Mouse (Mus musculus) mouse trophoblast stem cell (cell line): Measurements from ENCODE around the gene Dlk2.

Experiments
- in situ Hi-C, 2 experiments: fragments of 300-500 bp; cut with MseI, MboI; formaldehyde crosslinking; loops; 2 replicates in 1 of 2; 3 replicates in 1 of 2; pipeline ENCODE4 v1.15.1; 2025

Dlk2 gene

DNA sequence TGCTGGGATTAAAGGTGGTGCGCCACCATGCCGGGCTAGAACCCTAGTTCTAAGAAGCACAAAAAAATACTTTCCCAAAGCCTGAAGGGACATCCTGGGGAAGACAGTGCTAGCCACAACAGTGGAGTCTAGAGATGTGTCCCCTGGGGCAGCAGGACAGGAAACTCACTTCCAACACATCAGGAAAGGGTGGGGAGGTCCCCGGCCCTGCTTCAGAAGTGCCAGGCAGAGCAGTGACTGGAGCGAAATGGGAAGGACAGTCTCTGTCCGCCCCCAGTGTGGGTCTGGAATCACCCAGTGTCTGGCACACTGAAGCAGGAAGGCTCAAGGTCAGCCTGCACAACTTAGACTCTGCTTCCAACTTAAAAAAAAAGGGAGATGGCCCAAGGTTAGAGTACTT, 24.5 kb upstream of the Dlk2 start:
- in situ Hi-C loops: no loop called here

DNA sequence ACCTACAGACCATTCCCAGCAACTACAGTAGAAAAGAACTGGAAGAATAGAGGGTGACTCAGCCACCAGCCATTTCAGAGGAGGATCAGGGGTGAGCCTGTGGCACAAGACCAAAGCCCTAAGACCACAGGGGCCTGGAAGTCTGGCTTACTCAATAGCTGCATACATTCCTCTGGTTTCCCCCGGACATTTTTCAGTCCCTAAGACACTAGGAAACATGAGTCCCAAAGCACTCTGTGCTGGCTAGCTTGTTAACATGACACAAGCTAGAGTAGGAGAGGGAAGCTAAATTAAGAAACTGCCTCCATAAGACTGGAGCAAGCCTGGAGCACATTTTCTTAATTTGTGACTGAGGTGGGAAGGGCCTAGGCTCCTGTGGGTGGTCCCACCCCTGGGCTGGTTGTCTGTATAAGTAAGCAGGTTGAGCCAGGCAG, 23.4 kb upstream of the Dlk2 start:
- in situ Hi-C loops: no loop called here

DNA sequence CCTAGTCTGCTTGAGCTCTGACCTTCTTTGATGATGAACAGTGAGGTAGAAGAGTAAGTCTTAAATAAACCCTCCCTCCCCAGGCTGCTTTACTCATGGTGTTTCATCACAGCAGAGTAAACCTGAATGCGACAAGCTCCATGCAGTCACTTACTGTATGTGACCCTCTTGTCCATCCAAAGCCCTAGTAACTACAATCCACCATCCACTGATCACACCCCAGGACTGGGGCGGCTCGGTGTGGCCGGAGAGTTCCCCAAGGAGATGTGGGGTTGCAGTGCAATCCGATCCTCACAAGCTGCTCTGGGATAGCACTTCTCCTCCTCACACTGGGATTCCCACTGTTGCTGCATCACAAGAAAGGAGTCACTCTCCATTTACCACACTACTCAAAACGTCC, 22.8 kb upstream of the Dlk2 start:
- in situ Hi-C loops: no loop called here

DNA sequence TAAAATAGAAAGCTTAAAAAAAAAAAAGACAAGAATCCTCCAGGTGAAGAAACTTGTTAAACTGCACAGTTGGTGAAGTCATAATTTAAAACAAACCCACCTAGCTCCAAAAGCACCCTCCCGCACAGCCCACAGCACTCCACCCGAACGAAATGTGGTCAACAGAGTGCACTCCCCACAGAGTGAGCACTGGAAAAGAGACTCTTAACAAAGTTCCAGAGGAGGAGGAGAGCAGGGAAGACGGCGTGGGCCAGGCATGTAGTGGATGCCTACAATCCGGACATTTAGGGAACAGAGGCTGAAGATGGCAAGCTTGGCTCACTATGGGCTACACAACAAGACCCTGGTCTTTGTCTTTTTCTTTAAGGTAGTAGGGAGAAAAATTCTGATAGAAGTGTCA, 22.2 kb upstream of the Dlk2 start:
- in situ Hi-C loops: no loop called here

DNA sequence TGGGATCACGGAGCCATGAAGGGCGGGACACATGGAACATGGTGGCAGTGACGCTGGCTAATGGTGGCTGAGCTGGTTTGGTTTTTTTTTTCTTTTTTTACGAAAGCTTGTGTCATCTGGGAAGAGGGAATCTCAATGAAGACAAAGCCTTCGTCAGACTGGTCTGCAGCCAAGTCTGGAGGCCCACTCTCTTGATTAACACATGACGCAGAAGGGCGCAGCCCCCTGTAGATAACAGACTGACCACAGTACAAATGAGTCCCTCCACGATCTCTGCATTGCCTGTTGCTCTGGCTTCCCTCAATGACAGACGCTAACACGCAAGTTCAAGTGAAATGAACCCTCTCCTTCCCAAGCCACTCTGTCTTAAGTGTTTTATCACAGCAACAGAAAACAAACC, 21.7 kb upstream of the Dlk2 start:
- in situ Hi-C loops: no loop called here

DNA sequence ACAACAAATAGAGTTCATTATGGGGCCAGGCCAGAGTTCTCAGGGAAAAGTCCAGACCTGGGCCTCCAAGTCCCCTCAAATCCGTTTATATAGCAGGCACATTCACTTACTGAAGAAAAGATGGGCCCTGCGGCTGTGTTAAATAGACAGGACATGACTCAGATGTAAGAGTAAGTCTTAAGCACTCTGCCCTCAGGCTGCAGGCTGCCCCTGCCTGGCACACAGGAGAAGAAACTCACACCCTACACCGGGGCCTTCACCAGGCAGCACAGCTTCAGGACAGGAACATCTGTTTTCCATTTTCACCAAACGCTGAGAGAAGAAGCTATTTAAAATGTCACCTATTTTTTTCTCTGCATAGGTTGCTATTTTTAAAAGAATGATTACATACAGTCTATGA, 19.6 kb upstream of the Dlk2 start:
- in situ Hi-C loops: no loop called here

DNA sequence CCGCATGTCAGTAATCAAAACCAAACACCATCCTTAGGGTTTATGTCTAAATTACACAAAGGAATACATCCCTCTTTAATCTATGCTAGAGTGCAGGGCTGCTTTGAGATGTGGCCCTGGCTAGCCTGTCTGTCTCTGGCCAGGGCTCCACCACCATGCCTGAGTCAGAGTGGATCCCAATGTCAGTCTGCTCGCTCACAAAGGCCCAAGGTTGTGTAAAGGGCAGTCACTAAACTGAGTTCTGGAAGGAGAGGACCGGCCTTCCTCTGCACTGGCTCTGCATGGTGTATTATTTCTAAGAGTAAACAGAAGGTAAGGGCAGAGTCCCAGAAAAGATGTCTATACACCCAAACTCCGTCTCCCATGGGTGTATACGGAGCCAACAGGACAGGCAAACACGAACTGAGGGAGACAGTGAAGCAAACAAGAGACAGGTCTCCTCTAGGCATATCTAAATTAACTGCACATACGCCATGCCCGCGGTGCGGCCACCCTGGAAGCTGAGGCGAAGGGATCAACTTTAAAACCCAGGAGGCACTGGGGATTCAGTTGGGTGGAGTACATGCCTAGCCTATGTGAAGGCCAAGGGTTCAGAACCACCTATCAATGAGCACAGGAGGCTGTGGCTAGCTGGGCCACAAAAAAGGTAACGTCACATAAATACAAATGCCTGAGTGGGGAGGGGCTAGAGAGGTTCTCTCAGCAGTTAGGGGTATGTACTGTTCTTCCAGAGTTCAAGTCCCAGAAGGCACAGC, 19.0 kb upstream of the Dlk2 start:
- in situ Hi-C loops: no loop called here

DNA sequence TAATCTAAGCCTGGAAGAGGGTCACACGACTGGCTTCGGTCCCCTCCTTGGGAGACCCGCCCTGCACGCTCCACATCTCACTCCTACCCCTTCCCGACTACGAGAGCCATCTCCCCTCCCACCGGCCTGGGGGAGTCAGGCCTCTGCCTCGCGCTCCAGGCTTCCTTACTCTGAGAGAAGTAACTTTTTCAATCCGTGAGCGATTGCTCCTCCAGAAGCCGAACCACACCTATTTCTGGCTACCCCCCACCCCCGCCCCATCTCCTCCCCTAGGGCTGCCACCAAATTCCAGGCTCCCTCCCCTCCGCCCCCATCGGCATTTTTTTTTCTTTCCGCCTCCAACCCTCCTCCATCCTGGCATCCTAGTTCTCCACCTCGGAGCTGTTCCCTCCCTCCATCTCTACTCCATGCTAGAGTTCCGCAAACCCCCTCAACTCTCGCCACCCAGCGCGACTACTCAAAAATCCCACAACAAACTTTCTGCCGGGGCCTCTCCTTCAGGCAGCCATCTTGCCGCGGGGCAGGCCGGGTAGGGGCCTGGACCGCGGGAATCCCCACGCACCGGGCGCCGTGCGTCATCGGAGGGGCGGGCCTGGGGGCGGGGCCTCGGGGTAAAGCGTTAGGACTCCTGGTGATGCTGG, 14.6 kb upstream of the Dlk2 start, which contains the start of gene Tjap1:
TSS of gene Tjap1 (minus strand) at position 544 of the 641 bp plus-strand sequence.
- in situ Hi-C loops: no loop called here

DNA sequence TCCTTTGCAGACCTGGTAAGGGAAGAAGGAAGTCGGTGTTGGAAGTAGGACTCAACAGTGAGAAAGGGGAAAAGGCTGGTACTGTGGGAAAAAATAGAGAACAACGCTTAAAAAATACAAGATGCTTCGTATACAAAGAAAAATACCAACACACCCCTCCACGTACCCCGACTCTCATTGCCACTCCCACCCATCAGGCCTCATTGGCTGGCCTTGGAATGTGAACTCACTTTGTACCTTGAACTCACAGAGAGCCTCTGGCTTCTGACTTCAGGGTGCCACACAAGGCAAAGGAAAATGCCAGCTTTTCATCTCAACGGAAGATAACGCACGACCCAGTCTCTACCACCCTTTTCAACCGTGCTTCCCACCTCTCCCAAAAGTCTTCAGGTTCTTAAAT, 14.1 kb upstream of the Dlk2 start:
- in situ Hi-C loops: no loop called here

DNA sequence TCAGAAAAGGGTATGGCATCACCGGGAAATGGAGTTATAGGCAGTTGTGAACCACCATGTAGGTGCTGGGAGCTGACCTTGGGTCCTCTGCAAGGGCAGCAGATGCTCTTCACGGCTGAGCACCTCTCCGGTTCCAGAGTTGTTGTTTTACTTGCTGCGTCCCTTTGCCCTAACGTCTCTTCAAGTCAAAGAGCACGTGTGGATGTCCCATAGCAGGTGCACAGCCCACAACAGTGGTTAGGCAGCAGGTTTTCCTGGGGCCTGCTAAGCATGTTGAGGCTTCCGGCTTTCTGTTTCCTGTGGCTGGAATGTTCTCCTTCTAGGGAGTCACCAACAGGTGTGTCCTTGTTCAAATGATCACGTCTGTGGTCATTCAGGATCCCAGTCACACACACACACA, 13.3 kb upstream of the Dlk2 start:
- in situ Hi-C loops: no loop called here

DNA sequence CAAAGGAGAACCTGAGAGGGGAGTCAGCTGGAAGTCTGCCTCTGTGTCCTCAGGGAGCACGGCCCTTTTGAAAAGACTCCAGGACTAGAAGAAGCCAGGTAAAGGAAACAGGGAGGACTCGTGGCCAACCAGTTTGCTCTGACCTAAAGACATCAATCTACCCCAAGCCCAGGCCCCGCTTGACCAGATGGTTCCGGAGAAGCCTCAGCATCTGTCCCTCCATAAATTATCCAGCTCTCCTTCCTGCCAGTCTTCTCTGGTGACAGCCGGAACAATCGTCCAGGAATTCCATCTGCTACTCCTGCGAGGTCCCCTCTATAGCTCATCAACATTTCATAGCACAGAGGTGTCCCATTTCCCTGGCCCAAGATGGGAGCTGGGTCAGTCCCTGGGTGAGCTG, 12.6 kb upstream of the Dlk2 start:
- in situ Hi-C loops: no loop called here

DNA sequence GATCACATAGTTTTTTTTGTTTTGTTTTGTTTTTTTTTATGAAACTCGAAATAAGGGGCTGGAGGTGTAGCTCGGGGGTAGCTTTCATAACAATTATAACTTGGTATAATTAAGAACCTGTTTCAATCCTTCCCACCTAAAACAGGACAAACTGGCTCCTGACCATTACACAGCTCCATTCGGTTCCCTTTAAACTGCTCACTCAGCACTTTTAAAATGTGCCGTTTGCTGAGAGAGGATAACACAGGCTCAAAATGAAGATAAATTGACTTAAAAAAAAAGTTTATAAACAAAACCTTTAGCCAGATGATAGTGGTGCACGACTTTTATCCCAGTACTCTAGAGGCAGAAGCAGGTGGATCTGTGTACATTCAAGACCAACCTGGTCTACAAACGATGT, 11.8 kb upstream of the Dlk2 start:
- in situ Hi-C loops: no loop called here

DNA sequence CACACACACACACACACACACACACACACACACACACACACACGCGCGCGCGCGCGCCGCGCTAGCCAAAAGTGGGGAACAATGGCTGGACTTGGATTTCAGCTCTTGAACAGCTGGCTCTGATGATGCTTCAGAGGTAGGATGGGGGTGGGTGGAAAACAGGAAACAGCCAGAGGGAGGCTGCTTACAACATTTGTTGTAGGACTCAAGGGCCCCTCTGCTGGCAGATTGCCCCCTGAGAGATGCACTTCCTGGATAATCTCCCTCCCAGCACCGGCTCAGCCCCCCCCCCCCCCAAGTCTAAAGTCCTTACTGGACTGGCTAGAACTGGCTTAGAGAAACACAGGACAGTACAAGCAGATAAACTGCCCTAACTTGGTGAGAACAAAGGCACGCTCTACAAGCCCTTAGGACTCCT, 9.5 kb upstream of the Dlk2 start:
- in situ Hi-C loops: no loop called here

DNA sequence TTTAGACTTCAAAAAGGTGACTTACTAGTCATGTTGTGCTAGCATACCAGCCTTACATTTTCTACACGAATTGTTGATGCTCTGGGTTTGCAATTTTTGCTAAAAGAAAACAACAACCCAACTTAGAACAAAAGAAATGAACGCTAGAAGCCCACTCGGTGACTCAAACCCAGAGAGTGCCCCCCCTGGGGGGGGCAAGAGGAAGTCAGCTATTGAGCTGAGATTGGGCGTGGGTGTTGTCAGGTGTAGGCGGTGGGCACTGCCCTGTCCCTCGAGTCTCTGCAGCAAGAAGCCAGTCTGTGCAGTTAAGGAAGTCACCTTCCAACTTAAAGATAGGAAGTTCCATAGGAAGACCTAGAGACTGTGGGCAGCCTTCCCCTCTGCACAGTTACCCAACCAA, 620 bp upstream of the Dlk2 start:
- in situ Hi-C loops: loop anchor here in 1 of 2 experiments (5.0 kb wide), 1 partner anchor 34 kb away; no protein-coding TSS in a partner anchor

DNA sequence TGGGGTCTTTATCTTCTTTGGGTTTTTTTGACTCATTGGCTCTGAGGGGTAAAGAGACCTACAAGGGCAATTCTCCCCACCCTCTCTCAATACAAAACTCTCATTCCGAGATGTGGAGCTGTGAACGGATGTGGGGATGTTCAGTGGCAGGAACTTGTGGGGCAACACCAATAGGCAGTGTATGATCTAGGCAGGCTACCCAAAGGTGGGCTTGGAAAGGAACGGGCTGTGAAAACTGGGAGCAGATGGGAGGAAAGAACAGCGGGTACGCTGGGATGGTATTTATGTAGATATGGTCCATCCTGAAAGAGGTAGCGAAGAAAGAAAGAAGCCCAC, 225 bp upstream of the Dlk2 start:
- in situ Hi-C loops: loop anchor here in 1 of 2 experiments (5.0 kb wide), 1 partner anchor 35 kb away; no protein-coding TSS in a partner anchor

DNA sequence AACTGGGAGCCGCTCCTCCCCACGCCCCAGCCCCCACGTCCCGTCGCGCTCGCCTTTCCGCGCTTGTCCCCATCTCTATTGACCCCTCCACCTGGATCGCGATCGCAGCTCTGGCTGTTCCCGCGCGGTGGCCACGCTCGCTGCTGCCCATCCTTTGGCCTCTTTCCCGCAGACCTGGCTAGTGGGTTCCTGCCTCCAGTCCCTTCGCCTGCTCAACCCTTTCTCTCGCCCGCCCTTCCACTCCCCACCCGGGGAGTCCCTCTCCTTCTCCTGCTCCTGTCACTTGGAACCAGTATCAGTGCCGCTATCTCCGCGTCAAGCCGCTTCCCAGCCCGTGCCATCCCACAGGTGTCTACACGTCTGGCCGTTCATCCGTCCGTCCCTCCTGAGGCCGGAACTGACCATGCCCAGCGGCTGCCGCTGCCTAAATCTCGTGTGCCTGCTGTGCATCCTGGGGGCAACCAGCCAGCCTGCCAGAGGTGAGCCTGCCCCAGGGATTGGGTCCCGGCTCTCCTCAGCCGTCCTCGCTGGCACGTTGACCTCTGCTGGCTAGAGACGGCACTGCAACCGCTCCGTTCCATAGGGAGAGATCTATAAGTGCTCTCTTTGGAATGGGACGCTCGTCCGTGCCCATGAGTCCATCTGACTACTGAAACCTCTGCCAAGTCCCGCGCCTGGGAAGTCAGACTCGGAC, 1.1 kb downstream of the Dlk2 start:
- in situ Hi-C loops: loop anchor here in 1 of 2 experiments (5.0 kb wide), 1 partner anchor 36 kb away; no protein-coding TSS in a partner anchor

DNA sequence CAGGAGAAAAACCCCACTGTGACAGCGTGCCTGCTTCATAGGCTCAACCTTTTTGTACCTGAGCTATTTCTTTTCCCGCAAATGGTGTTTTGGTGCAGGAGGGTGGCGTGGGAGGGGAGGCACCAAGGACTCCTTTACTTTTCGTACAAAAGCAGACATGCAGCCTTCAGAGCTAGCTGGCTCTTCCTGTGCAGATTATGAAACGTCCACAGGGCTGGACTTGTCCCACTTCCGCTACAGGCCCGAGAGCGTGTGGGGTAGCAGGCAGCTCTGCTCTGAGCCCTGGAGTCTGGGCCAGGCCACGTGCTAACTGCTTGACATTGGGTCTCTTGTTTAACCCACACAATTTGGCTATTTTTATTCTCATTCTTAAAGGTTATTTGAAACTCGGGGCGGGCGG, 4.7 kb downstream of the Dlk2 start:
- in situ Hi-C loops: no loop called here

DNA sequence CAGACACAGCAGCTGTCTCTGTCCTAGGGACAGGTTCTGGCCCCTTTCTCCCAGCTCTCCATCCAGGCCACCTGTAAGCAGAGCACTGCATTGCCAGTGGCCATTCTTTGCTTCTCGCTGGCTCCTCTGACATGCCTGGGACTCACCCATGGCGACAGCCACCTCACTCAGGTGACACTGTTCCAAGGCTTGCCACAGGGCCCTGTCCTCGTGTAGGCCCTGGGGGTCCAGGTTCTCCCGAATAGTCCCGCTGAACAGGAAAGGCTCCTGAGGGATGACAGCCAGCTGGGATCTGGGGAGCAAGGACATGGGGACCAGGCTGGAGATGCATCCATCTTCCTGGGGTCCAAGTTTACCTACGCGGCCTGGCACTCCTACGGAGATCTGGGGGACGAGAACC, 7.0 kb downstream of the Dlk2 start:
- in situ Hi-C loops: no loop called here

DNA sequence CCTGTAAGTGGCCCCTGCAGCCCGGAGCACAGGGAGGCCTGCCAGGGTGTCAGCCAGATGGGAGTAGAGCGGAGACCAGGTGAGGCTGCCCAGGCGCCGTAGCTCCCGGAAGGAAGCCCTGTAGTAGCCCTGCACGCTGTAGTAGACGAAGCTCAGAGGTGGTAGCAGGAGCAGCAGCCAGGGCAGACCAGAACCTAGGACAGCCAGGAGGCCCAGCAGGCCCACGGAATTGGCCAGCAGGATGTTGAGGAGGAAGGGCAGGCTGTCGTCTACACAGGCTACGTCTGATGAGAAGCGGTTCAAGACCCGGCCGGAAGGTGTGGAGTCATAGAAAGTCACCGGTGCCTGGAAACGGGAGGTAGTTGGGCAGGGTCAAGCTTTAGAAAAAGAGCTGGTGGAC, 9.7 kb downstream of the Dlk2 start:
- in situ Hi-C loops: no loop called here

DNA sequence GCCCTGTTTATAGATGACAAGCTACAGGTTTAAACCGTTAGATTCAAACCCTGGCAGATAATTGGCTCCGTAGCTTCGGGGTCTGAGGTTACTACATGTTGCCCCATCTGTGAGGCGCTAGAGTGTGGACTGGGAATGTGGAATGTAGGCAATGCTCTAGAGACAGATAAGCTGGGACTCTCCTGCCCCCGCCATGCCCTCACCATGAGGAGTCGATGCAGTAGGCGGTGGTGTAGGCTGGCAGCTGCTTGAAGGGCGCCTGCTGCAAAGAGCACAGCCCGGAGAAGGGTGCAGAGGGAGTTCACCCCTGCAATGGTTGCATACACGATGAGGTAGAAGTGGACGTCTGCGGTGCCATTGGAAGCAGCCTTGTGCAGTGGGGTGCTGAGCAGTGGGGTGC, 12.6 kb downstream of the Dlk2 start:
- in situ Hi-C loops: no loop called here

DNA sequence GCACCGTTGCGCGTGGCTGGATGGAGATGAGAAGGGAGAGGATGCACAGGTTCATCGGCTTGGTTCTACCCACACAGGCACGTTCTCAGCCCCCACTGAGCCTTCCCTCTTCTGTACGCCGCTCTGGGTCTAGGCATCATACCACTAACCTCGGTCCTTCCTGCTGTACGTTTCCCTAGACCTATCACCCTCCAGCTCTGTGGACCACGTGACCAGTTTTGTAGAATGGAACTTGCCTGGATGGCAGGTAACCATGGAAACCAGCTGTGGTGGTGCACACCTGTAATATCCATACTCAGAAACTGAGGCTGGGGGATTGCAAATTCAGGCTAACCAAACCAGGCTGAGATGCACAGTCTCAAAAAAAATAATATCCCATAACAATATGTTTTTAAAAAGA, 13.3 kb downstream of the Dlk2 start:
- in situ Hi-C loops: no loop called here

DNA sequence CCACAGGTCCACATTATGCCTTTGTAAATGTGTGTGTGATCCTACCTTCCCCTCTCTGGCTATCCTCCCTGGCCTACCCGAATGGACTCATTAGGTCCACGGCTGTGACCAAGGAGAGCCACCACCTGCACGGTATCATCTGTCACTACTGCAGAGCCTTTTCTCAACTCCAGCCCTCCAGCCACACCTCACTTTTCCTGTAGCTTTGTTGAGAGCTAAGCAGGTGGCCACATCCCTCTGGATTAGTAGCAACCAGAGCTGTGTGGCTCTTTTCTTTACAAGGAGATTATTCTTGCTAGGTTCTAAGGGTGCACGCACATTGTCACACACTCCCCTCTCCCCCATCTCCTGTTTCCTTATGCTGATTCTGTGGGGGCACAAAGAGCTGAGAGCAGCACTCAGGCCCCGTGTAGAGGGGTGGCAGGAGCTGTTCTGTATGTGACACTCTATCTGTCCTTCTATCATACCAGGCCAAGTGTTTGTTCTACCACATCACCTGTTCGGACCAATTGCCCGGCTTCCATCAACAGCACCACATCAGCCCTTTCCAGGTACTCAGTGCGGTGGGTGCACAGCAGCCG, 16.0 kb downstream of the Dlk2 start:
- in situ Hi-C loops: no loop called here
